ENCODE assay signal across 15 mouse cellular contexts in the genomic region with DNA sequence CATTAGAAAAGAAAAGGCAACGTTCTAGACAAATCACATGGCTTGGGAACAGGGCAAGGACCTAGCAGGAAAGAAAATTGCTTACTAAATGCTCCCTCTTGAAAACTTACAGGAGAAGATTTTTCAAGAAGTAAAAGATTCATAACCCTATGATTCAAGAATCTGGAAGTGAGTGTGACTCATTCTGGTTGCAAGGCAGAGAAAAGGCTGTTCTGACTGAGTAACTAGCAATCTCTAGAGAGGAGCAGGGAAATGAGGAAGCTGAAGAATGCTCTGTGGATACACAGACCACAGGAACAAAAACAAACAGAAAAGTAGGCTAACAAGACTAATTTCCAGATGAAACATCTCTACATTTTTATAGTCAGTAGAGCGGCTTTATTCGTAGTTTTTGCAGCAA.
A peak's percentile ranks its signal among the peaks of the same experiment; 100 is the strongest.
DNase-seq lines count a peak whose midpoint lies in the region; ATAC-seq and TF ChIP-seq lines count a peak whose summit lies in the region.
"Had no signal": no experiment of that assay in that cellular context is flagged by ENCODE, and none has a peak within 500 bp of the region (broad histone marks: within the 10 kb centered on the region; RNA-seq: fewer than 3 reads in every experiment).

No protein-coding gene starts in this region.

- no peak overlapping the region for H3K4me3 ChIP-seq in gastrocnemius, adult 2 months
- no peak overlapping the region for H3K4me3 ChIP-seq in bone marrow macrophage, adult 2 months (ENCODE audit: insufficient read depth, low read length)
- H3K4me3 ChIP-seq: heart, embryonic 10.5 days; intestine, embryonic 15.5 days; liver, embryonic 15.5 days had no signal

- 0 out of 2 replicates have a peak, but pooled peaks have one; percentile 54 for ATAC-seq in monocyte, adult 5-6 weeks (replicated peaks; ENCODE audit: insufficient number of reproducible peaks, low FRiP score, low TSS enrichment, poor library complexity, severe bottlenecking)
- ATAC-seq: CD4-positive, CD25-positive, alpha-beta regulatory T cell, adult 4 months; intestine, embryonic 15.5 days had no signal

- peak overlapping the region; percentile 56 for H3K27ac ChIP-seq in gastrocnemius, adult 2 months
- peak overlapping the region; percentile 89 for H3K27ac ChIP-seq in bone marrow macrophage, adult 2 months (ENCODE audit: insufficient read depth, low read depth, low read length)
- H3K27ac ChIP-seq: heart, embryonic 10.5 days; intestine, embryonic 15.5 days; liver, embryonic 15.5 days had no signal

- intact Hi-C loops in gastrocnemius, adult 2 months (cut with DNase I): loop anchor here (10.0 kb wide), 2 partner anchors 198 to 528 kb away; no protein-coding TSS in a partner anchor

- peaks cover 15% of the 10 kb centered on the region for H3K4me1 ChIP-seq in bone marrow macrophage, adult 2 months (ENCODE audit: control insufficient read depth, insufficient read depth, low read length)
- H3K4me1 ChIP-seq: heart, embryonic 10.5 days; intestine, embryonic 15.5 days; liver, embryonic 15.5 days had no signal

- DNase-seq in gastrocnemius, adult 2 months: no peak
- DNase-seq in gastrocnemius, postnatal 4 days (ENCODE audit: low spot score in 2 of 2): no peak
- DNase-seq in 3T3-L1 (ENCODE audit: low read depth, low spot score): peak; percentile 92
- DNase-seq in layer of hippocampus, adult 18-20 months (ENCODE audit: low spot score in 2 of 2): no peak
- DNase-seq in cerebellum, postnatal 36 days: no peak
- no peak for DNase-seq in cerebellum, adult 11 months
- DNase-seq: adrenal gland, postnatal 10 days; cerebellum, adult 11-12 months; heart, postnatal 4 days had no signal

- no peak for TF ChIP-seq POLR2A in bone marrow macrophage, adult 2 months (IDR thresholded peaks at IDR 0.05; ENCODE audit: borderline replicate concordance, low read depth, low read length)

- TF ChIP-seq CTCF in gastrocnemius, adult 2 months (IDR thresholded peaks at IDR 0.05): no peak
- no peak for TF ChIP-seq CTCF in bone marrow macrophage, adult 2 months (IDR thresholded peaks at IDR 0.05; ENCODE audit: low read depth, low read length)
